Mouse (Mus musculus): Measurements from ENCODE around the gene Fads6.

The Fads6 gene

DNA sequence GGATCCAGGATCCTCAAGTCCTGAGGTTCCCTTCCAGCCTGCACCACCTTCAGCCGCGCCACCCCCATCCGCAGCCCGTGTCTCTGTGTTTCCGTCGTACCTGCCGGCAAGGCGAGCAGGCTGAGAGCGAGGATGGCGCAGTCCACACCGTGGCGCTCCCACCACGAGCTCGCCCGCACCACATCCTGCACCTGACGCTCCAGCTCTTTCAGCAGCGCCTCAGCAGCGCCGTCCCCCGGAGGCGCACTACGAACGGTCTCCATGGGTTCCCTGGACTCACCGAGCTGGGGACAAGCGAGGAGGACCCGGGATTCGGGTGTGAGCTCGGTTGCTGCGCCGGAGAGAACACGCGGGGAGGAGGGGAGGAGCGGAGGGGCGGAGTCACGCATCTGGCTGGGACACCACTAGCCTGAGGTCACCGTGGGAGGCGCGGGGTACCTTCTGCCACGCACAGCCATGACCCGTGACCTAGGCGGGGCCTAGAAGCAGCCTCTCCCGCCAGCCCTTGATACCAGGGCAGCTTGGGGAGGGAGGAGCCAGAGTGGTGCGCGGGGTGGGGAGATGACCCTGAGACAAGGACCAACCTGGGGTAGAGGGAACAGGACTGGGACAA is at the start of gene Fads6:
Gene Fads6, minus strand, starts transcription at position 450 of the 613 bp plus-strand sequence.
- peak; percentile 86 for DNase-seq (ENCODE audit: low spot score)

DNA sequence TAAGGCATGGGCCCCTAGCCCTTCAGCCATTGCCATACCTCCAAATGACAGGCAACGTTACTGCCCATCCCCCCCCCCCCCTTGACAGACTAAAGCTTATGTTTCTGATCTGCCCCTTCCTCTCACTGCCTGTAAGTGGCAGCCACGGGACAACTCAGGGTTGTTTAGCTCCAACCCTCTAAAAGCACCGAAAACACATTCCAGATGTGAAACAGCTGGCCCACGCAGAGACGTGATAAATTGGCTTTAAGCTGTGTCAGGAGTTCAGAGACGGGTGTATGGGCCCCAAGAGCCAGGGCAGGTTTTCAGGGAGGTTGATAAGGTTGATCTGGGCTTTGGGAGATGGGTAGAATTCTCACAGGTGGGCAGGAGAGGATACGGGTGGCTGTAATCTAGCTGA is 48.1 kb upstream of the Fads6 start:
- DNase-seq (ENCODE audit: low spot score) = no peak

DNA sequence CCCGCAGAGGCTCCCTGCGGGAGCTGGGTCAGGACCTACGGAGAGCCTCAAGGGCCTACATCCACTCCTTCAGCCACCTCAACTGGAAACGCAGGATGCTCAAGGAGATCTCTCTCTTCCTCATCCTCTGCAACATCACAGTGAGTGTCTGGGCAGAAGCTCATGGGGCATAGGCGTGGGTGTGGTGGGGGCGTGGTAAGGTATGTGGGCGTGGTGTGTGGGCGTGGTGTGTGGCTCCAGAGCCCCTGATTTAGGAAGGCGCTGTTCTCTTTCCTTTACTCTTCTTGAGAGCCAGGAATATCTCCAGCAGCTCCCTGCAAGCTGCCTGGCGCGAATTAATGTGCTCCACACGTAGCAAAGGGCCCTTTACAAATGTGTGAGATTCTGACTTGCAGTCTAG is 47.5 kb upstream of the Fads6 start:
- DNase-seq (ENCODE audit: low spot score) = no peak

DNA sequence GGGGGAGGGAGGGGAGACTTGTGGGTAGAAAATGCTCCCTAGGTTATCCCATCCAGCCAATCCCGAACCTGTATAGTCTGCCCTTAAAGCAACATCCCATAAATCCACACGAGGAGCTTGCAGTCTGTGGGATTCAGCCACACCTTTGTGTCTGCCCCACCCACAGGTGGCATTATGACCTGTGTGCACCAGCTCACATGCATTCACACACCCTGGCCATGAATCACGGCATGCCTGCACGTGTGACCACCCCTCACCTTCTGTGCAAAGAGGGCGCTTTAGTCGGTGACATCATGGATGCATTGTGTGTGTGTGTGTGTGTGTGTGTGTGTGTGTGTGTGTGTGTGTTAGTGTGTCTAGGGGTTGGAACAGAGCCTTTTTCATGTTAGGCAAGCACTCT is 44.4 kb upstream of the Fads6 start:
- DNase-seq (ENCODE audit: low spot score) = no peak

DNA sequence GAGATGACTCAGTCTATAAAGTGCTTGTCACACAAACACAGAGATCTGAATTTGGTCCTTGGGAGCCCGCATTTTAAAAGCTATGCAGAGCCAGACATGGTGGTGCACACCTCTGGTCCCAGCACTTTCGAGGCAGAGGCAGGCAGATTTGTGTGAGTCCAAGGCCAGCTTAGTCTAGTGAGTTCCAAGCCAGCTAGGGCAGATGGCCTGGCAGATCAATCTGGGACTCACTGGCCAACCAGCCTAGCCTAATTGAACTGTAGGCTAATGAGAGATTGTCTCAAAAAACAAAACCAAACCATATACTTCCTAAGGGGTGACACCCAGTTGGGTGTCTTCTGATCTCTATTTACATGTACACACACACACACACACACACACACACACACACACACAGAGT is 43.8 kb upstream of the Fads6 start:
- DNase-seq (ENCODE audit: low spot score) = no peak

DNA sequence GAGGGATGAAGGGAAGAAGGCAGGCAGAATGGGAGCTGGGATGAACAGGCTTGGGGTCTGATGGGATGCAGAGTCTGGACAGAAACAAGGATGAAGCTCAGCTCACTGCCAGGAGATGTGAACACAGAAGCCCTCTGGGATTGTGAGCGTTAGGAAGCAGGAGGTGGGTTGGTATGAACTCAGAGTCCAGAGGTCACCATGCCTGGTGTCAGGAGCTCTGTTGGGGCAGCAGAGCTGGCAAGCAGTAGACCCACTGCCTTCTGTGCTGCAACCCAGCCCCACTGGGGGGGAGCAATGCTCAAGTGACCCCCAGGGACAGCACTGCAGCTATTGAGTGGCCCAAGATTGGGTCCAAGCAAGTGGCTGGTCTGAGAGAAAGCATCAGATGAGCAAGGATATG is 40.4 kb upstream of the Fads6 start:
- no peak for DNase-seq (ENCODE audit: low spot score)

DNA sequence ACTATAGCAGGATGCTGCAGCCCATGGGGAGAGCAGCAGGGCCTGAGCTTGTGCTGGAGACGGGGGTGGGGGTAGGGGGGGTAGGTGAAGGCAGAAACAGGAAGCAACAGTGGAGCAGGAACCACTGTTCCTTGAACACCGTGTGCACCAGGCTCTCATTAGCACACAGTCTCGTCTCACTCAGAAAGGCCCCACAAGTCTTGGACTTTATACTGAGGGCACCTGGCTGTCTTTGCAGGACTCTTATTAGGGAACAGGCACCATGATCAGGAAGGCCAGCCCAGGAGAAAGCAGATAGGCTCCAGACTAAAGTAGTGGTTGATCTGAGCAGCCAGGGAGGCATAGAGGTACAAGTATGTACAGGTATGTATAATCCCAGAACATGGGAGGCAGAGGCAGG is 39.9 kb upstream of the Fads6 start:
- no peak for DNase-seq (ENCODE audit: low spot score)

DNA sequence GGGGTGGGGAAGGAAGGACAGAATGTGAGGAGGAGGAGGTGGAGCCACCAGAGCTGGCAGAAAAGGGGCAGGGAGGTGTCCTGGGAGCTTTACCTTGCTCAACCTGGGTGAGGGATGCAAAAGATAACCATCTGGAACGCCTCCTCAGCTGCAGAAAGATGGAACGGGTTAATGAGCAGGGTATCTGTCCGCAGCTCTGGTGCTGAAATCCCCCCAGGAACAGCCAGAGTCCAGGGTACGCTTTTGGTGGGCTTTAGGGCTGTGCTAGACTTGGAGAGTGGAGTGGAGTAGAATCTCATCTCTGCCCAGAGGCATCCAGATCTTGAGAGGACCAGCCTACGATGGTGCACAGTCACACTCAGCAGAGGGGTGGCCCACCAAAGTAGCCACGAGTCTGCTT is 38.7 kb upstream of the Fads6 start:
- no peak for DNase-seq (ENCODE audit: low spot score)

DNA sequence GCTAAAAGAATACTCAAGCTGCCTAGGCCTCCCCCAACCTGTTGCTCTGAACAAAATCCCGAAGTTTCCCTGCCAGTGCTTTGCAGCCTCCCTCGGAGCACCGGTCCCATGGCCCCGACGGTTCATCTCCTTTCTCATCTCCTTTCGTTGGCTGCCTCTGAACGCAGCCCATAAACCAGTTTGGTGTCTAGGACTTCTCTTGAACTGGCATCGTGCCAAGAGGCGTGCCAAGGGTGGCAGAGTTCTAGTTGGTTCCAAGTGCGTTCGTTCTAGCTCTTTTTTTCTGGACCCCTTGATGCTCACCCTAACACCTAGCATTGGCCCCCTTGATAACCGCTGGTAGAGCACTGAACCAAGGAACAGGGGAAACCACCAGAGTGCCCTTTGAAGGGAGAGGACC is 37.8 kb upstream of the Fads6 start:
- DNase-seq (ENCODE audit: low spot score) = no peak

DNA sequence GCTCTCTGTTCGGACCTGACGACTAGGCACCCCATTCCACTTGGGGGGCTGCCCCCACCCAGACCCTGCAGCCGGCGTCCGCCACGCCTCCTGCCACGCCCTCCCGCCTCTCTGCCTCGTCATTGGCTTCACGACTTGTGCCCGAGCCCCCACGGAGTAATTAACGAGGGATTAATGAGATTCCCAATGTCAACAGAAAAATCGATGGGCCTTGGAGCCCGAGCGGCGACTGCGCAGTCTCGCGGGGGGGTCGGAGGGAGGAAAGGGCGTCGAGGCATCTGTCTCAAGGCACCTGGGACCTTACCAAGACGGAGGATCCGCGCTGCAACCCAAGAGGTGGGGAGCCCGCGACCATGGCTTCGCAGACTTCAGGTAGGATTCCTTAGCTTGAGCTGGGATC is 37.1 kb upstream of the Fads6 start, which contains the start of gene Otop3:
Gene Otop3, plus strand, starts transcription at position 201 of the 400 bp plus-strand sequence.
- no peak for DNase-seq (ENCODE audit: low spot score)

DNA sequence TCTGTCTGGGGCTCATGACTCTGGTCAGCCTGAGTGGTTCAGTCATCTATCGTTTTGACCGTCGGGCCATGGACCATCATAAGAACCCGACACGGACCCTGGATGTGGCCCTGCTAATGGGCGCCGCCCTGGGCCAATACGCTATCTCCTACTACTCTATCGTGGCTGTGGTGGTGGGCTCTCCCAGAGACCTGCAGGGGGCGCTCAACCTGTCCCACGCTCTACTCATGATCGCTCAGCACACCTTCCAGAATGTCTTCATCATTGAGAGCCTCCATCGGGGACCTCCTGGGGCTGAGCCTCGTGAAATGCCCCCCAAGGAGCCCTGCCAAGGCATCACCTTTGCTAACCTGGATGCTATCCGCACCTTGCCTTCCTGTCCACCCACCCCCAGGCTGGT is 31.9 kb upstream of the Fads6 start:
- DNase-seq (ENCODE audit: low spot score) = no peak

DNA sequence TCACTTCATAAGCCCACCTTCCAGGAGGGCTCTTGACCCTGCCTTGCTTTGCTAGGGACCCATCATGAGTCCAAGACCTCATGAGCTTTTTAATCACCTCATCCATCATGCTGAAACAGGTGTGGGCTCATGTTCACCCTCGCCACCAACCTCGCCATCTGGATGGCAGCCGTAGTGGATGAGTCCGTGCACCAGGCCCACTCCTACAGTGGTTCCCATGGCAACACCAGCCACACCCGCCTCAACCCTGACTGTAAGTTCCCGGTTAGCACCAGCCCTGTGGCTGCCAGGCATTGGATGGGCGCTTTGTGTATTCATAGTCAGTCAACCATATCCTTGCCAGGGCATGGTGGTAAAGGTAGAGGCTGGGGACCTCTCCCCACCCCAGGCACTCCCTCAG is 29.3 kb upstream of the Fads6 start:
- peak; percentile 74 for DNase-seq (ENCODE audit: low spot score)

DNA sequence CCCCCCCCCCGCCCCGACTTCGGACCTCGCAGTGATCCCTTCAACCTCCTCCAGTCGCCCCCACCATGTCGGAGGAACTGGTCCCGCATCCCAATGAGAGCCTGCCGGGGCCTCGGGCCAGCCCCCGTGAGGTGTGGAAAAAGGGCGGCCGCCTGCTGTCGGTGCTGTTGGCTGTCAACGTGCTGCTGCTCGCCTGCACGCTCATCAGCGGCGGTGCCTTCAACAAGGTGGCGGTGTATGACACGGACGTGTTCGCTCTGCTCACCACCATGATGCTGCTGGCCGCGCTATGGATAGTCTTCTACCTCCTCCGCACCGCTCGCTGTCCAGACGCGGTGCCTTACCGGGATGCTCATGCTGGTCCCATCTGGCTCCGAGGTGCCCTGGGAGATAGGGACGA is 25.9 kb upstream of the Fads6 start:
- DNase-seq (ENCODE audit: low spot score) = no peak

DNA sequence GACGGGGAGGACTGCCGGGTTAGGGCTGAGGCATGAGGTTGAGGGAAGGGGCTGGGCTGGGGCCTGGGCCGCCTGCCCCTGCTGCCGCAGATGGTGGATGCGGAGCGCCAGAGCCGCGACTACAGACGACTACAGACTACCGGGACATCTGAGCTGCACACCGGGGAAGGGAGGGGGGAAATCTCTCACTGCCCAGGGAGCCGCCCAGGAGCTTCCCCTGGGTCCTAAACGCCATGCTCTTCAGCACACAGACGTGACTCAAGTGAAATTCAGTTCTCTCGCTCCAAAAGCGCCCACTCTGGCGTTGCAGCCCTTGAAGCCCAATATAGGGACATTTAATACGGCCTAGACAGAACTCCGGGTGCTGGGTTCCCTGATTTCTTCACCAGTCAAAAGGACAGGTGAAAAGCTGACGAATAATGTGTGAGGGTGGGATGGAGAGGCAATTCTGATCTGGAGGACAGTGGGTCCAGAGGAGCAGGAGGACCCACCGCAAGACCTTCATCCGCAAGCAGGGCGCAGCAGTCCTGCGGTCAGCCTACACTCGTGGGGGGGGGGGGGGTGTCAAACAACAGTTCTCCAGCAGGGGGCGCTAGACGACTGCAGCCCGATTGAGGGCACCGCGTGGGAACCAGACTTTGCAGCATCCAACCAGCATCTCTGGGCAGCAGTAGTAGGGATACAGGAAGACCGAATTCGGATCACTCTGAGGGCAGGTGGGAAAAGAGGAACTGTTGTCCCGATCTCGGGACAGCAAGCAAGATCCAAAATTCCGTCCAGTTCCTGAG is 24.6 kb upstream of the Fads6 start, which contains the start of gene Ush1g:
Gene Ush1g, minus strand, starts transcription at position 136 of the 788 bp plus-strand sequence.
- DNase-seq (ENCODE audit: low spot score) = peak; percentile 80

DNA sequence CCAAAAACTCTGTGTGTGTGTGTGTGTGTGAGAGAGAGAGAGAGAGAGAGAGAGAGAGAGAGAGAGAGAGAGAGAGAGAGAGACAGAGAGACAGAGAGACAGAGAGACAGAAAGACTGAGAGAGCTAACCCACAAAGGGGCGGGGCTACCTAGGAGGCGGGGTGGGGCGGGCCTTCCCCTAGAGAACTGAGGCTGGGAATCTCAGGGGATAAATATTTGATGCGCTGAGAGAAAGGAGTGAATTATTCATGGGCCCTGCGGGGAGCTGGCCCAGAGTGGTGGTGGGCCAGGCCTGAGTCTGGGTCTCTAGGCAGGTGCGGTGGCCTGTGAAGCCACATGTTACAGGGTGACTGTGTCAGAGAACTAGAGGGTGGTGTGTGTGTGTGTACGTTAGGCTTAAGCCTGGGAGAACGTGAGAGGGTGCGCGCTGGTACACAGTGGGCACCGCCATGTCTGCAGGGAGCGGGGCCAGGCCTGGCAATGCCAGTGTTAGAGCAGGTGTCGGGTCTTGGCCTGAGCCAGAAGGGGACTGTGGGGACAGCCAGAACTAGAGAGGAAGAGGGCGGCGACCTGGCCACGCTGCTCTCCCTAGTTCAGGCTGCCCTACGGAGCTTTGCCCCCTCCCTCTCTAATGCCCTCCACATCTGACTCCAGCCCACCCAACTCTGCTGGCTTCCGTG is 22.4 kb upstream of the Fads6 start:
- peak; percentile 21 for DNase-seq (ENCODE audit: low spot score)

DNA sequence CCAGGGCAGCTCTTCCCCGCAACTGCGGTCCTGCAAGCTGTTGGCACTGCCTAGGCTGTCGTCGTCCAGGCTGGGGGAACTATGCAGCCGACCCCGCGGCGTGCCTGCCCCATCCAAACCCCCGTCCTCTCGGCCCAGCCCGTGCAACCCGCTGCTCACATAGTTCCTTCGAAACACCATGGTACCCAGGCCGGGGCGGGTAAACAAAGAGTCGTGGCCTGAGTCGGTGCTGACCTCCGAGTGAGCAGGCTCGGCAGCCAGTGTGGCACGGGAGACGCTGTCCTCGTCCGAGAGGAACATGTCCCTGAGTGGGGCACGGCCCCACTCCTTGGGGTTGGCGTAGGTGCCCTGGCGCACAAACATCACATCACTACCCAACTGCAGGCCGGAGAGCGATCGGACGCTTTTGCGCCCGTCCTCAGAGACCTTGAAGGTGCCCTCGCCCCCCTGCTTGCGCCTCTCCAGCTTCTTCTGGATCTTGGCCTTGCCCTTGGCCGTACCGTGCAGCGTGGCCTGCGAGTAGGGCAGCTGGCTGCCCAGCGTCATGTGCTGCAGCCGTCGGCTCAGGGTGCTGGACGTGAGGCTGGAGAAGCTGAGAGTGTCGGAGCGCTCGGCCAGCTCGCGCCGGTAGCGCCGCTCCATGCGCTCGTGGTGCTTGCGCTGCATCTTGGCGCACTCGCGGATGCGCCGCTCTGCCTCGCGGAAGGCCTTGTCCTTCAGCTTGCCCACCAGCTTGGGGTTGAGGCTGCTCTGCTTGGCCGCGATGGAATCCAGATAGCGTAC is 21.0 kb upstream of the Fads6 start:
- no peak for DNase-seq (ENCODE audit: low spot score)

DNA sequence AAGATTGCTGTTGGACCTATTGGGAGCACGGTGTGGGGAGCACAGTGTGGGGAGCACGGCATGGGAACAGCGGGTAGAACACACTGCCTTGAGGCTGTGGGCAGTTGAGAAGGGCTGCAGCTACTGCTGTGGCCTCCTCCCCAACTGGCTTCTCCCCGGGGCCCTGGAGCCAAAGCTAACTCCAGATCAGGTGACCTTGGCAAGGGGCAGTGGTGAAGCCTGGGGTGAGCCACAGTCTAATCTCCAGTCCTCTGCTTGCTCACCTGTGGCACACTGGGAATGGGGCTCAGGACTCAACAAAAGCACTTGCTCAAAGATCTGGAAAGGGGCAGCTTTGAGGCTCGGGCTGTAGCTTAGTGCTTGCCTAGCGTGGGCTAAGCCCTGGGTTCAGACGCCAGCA is 19.7 kb upstream of the Fads6 start:
- no peak for DNase-seq (ENCODE audit: low spot score)

DNA sequence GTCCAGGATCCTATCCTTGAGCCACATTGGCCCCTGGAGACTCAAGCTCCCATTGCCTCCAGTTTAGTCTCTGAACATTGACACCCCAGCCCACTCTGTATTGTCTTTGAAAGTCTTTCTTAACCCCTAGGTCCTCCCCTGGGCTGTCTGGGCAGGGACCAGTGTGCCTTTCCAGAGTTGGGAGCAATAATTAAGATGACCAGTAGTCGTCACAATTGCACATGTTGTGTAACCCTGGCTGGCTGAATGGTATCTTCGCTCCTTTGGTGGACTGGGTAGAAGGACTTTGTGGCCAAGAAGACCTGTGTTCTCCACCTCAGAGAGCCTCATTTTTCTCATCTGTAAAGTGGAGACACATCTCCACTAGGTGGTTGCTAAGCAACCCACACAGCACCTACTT is 16.8 kb upstream of the Fads6 start:
- peak; percentile 24 for DNase-seq (ENCODE audit: low spot score)

DNA sequence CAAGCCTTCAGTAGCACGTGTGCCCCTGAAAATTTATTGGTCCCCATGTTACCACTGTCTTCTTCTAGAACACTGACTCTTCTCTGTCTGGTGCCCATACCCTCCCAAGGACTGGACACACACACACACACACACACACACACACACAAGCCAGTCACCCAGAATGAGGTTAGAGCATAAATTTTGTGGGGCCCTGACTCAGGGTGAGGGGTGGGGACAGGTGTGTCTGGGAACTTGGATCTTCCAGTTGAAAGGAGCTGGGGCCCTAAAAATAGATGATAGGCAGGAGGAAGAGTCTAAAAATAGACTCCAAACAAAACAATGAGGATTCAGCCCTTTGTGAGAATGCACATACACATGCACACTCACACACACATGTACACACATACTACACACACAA is 11.3 kb upstream of the Fads6 start:
- DNase-seq (ENCODE audit: low spot score) = no peak

DNA sequence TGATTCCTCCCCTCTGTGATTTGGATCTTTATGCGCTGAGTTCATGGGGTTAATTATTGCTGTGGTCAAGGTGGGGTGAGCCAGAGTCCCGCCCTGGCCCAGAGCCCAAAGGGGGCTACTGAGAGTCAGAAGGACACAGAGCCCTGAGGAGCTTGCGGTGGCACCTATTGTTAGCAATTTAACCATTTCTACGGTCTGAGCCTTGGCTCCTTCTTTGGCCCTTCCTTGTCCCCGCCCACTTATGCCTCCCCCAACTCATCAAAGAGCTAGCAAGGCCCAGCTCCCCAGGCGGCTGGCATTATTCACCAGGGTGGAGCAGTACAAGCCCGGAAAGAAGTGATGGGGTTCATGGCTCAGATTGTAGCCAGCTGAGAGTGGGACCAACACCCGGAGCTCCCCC is 9.4 kb upstream of the Fads6 start, which contains the start of gene Otop2:
Gene Otop2, plus strand, starts transcription at position 301 of the 400 bp plus-strand sequence.
- no peak for DNase-seq (ENCODE audit: low spot score)

DNA sequence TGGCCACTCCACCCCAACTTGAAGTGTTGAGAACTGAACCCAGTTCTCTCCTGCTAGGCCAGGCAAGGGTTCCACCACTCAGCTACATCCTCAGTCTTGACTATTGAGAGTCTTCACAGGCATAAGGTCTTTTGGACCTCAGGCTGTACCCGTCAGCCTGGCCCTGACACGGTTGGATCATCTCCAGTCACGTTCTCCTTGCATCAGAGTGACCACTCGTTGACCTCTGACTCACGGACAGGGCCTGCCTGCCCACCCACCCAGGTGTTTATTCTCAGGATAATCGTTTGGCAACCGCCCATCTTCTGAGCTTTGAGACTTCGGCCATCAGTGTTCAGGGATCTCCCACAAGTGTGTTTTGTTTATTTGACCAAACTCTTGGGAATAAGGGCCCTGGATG is 5.7 kb upstream of the Fads6 start:
- DNase-seq (ENCODE audit: low spot score) = no peak

DNA sequence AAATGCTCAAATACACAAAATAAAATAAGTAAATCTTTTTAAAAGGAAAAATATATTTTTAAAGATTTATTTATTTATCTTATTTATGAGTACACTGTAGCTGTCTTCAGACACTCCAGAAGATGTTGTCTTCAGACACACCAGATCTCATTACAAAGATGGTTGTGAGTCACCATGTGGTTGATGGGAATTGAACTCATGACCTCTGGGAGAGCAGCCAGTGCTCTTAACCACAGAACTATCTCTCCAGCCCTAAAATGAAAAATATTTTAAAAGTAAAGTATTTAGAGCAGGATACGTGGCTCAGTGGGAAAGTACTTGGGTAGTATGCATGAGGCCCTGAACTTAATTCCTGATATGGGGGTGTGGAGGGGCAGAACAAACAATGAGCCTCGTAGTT is 3.9 kb upstream of the Fads6 start:
- DNase-seq (ENCODE audit: low spot score) = no peak
